Mouse (Mus musculus): ENCODE data around the gene Dgcr6. TPM values are rescaled to one million over a fixed set of nuclear protein-coding genes. Genes with fewer than 3 reads are reported as not detected.

Gene Dgcr6
- polyA plus RNA-seq, 1 experiment from 2014 or later, result 77.0 TPM

Other genes with a start within 250 kb of the Dgcr6 start
- gene B830017H08Rik, start 219.7 kb upstream of the Dgcr6 start, polyA plus RNA-seq (2015; fragmentation: Nextera tagmentation; extraction: Ambion mirVana), result not detected in 2 replicates
- gene Car15, start 214.5 kb upstream of the Dgcr6 start, polyA plus RNA-seq (2015; fragmentation: Nextera tagmentation; extraction: Ambion mirVana), result 1.1 and 1.2 TPM in 2 replicates
- 0.26 and 0.31 TPM in 2 replicates for gene Gm20518, start 161.2 kb upstream of the Dgcr6 start, polyA plus RNA-seq (2015; fragmentation: Nextera tagmentation; extraction: Ambion mirVana)
- 0.05 TPM in 1 of 2 replicates, not detected in the other for gene Tssk1, start 158.6 kb upstream of the Dgcr6 start, polyA plus RNA-seq (2015; fragmentation: Nextera tagmentation; extraction: Ambion mirVana)
- 65.4 and 67.4 TPM in 2 replicates for gene Dgcr2, start 154.3 kb upstream of the Dgcr6 start, polyA plus RNA-seq (2015; fragmentation: Nextera tagmentation; extraction: Ambion mirVana)
- gene Tssk2, start 154.2 kb upstream of the Dgcr6 start, polyA plus RNA-seq (2015; fragmentation: Nextera tagmentation; extraction: Ambion mirVana), result not detected in 2 replicates
- 28.8 and 29.5 TPM in 2 replicates for gene Ess2, start 141.5 kb upstream of the Dgcr6 start, polyA plus RNA-seq (2015; fragmentation: Nextera tagmentation; extraction: Ambion mirVana)
- 0.23 TPM in 1 of 2 replicates, not detected in the other for gene Gsc2, start 137.8 kb upstream of the Dgcr6 start, polyA plus RNA-seq (2015; fragmentation: Nextera tagmentation; extraction: Ambion mirVana)
- gene Slc25a1, start 124.6 kb upstream of the Dgcr6 start, polyA plus RNA-seq (2015; fragmentation: Nextera tagmentation; extraction: Ambion mirVana), result 255 and 287 TPM in 2 replicates
- gene Vpreb2, start 72.4 kb upstream of the Dgcr6 start, polyA plus RNA-seq (2015; fragmentation: Nextera tagmentation; extraction: Ambion mirVana), result 0.29 TPM in 1 of 2 replicates, not detected in the other
- gene Prodh, start 37.3 kb downstream of the Dgcr6 start, polyA plus RNA-seq (2015; fragmentation: Nextera tagmentation; extraction: Ambion mirVana), result 20.1 and 24.4 TPM in 2 replicates
- 0.73 and 2.4 TPM in 2 replicates for gene Rtn4r, start 74.8 kb downstream of the Dgcr6 start, polyA plus RNA-seq (2015; fragmentation: Nextera tagmentation; extraction: Ambion mirVana)
- not detected in 2 replicates for gene Ccdc188, start 165.0 kb downstream of the Dgcr6 start, polyA plus RNA-seq (2015; fragmentation: Nextera tagmentation; extraction: Ambion mirVana)
- gene Zdhhc8, start 182.3 kb downstream of the Dgcr6 start, polyA plus RNA-seq (2015; fragmentation: Nextera tagmentation; extraction: Ambion mirVana), result 4.1 TPM in 2 replicates
- gene Trmt2a, start 195.8 kb downstream of the Dgcr6 start, polyA plus RNA-seq (2015; fragmentation: Nextera tagmentation; extraction: Ambion mirVana), result 90.8 and 107 TPM in 2 replicates
- 419 and 484 TPM in 2 replicates for gene Ranbp1, start 195.9 kb downstream of the Dgcr6 start, polyA plus RNA-seq (2015; fragmentation: Nextera tagmentation; extraction: Ambion mirVana)
- 1.7 TPM in 1 of 2 replicates, not detected in the other for gene Gm49776, start 205.5 kb downstream of the Dgcr6 start, polyA plus RNA-seq (2015; fragmentation: Nextera tagmentation; extraction: Ambion mirVana)
- 17.0 and 18.9 TPM in 2 replicates for gene Dgcr8, start 236.4 kb downstream of the Dgcr6 start, polyA plus RNA-seq (2015; fragmentation: Nextera tagmentation; extraction: Ambion mirVana)

All from intestine, embryonic 16.5 days (tissue).